Mouse (Mus musculus) midbrain, embryonic 14.5 days (tissue): Measurements from ENCODE around the gene Srpx2. TPM values are rescaled to one million over a fixed set of nuclear protein-coding genes. Genes with fewer than 3 reads are reported as not detected.

Source experiments
- ATAC-seq: fragments of 200-750 bp; cut with Nextera tagmentation; 2 replicates; pipeline ENCODE4 v1.8.0; 2017; ENCODE audit warnings: moderate number of reproducible peaks, moderate library complexity; ENCODE audit not compliant: low FRiP score, low TSS enrichment
- DNase-seq: peaks from one replicate; pipeline ENCODE4 v3.0.0-alpha.2; 2015
- H3K27ac ChIP-seq: fragments of 300-500 bp; sonication (generic); replicated peaks from 2 replicates; pipeline ENCODE4 v1.5.1; 2014; ENCODE audit warnings: mild to moderate bottlenecking, low read depth, low read length, moderate library complexity
- H3K27me3 ChIP-seq: fragments of 300-500 bp; sonication (generic); 2 replicates; pipeline ENCODE4 v1.6.1; 2014; ENCODE audit warnings: low read length, control low read depth, mixed read lengths; ENCODE audit not compliant: control insufficient read depth, insufficient read depth
- H3K36me3 ChIP-seq: fragments of 300-500 bp; sonication (generic); 2 replicates; pipeline ENCODE4 v1.6.1; 2014; ENCODE audit warnings: low read length, control low read depth; ENCODE audit not compliant: control insufficient read depth, insufficient read depth
- H3K4me1 ChIP-seq: fragments of 300-500 bp; sonication (generic); 2 replicates; pipeline ENCODE4 v1.6.1; 2014; ENCODE audit warnings: mild to moderate bottlenecking, antibody characterized with exemption, low read length, control low read depth; ENCODE audit not compliant: control insufficient read depth, insufficient read depth
- H3K4me2 ChIP-seq: fragments of 300-500 bp; sonication (generic); 2 replicates; pipeline ENCODE4 v1.6.1; 2014; ENCODE audit warnings: mild to moderate bottlenecking, low read length, moderate library complexity
- H3K4me3 ChIP-seq: fragments of 300-500 bp; sonication (generic); replicated peaks from 2 replicates; pipeline ENCODE4 v1.5.1; 2014; ENCODE audit warnings: low read depth, low read length
- H3K9ac ChIP-seq: fragments of 300-500 bp; sonication (generic); replicated peaks from 2 replicates; pipeline ENCODE4 v1.6.1; 2014; ENCODE audit warnings: mild to moderate bottlenecking, low read length, moderate library complexity
- H3K9me3 ChIP-seq: fragments of 300-500 bp; sonication (generic); 2 replicates; pipeline ENCODE4 v1.6.1; 2016; ENCODE audit warnings: low read length, control low read depth, mixed read lengths; ENCODE audit not compliant: control insufficient read depth
- WGBS: fragments of 180-500 bp; shearing (Covaris S2); extraction: QIAGEN DNeasy Blood & Tissue Kit; methylation state at CpG from one replicate; pipeline ENCODE4 v1.1.7; 2014; 5-methylcytosine and 5-hydroxymethylcytosine counted together
- polyA plus RNA-seq: library from polyadenylated mRNA; unstranded; fragments of >200 nt; fragmentation: Nextera tagmentation; extraction: Ambion mirVana; gene quantifications from 2 replicates; pipeline ENCODE4 v1.2.1, GENCODE M21; 2014

Srpx2 gene
- polyA plus RNA-seq, 1 experiment from 2014 or later = 2.0 TPM

GRCm38 (mm10) chrX:133926760-133927159, 18.5 kb downstream of the Srpx2 start:
- Histone ChIP-seq H3K27me3 (no peaks in the 10 kb centered on the region), H3K9ac (no peak overlapping the region), H3K4me3 (no peak overlapping the region), H3K4me1 (no peaks in the 10 kb centered on the region), H3K9me3 (no peaks in the 10 kb centered on the region), H3K36me3 (no peaks in the 10 kb centered on the region), H3K27ac (no peak overlapping the region), H3K4me2 (no peak overlapping the region)
- DNase-seq = no peak
- no peak for ATAC-seq
- WGBS = 74% methylated on average over 5 of the region's 5 CpGs

GRCm38 (mm10) chrX:133931302-133932013, 23.2 kb downstream of the Srpx2 start:
- no peaks in the 10 kb centered on the region for H3K36me3 ChIP-seq
- no peak overlapping the region for H3K4me2 ChIP-seq
- DNase-seq (peak; percentile 64), ATAC-seq (no peak; the same call in 1 of the 2 replicates)
- no peak overlapping the region for H3K4me3 ChIP-seq
- H3K9ac ChIP-seq = no peak overlapping the region
- WGBS = 67% methylated on average over 12 of the region's 12 CpGs
- no peaks in the 10 kb centered on the region for H3K27me3 ChIP-seq
- no peaks in the 10 kb centered on the region for H3K4me1 ChIP-seq
- H3K27ac ChIP-seq = no peak overlapping the region
- H3K9me3 ChIP-seq = no peaks in the 10 kb centered on the region

- no peaks in the 10 kb centered on the region for H3K36me3 ChIP-seq
- H3K9ac ChIP-seq = no peak overlapping the region
- no peak overlapping the region for H3K4me2 ChIP-seq
- H3K4me1 ChIP-seq = no peaks in the 10 kb centered on the region
- WGBS = 86% methylated on average over 4 of the region's 4 CpGs
- no peak for ATAC-seq
- H3K27ac ChIP-seq = no peak overlapping the region
- H3K9me3 ChIP-seq = no peaks in the 10 kb centered on the region
- no peak overlapping the region for H3K4me3 ChIP-seq
- H3K27me3 ChIP-seq = no peaks in the 10 kb centered on the region
- DNase-seq = no peak
Measured at GRCm38 (mm10) chrX:133936605-133937225, 28.5 kb downstream of the Srpx2 start.

- DNase-seq = no peak
- WGBS = 61% methylated on average over 1 of the region's 1 CpGs
- Histone ChIP-seq H3K9me3 (no peaks in the 10 kb centered on the region), H3K27me3 (no peaks in the 10 kb centered on the region), H3K9ac (no peak overlapping the region), H3K27ac (no peak overlapping the region), H3K36me3 (no peaks in the 10 kb centered on the region), H3K4me3 (no peak overlapping the region), H3K4me1 (no peaks in the 10 kb centered on the region), H3K4me2 (no peak overlapping the region)
- ATAC-seq = no peak
Measured at GRCm38 (mm10) chrX:133939561-133939960, 31.3 kb downstream of the Srpx2 start.

- no peak overlapping the region for H3K27ac ChIP-seq
- no peaks in the 10 kb centered on the region for H3K9me3 ChIP-seq
- H3K4me3 ChIP-seq = no peak overlapping the region
- no peaks in the 10 kb centered on the region for H3K27me3 ChIP-seq
- WGBS = 28% methylated on average over 3 of the region's 3 CpGs
- H3K4me2 ChIP-seq = no peak overlapping the region
- no peaks in the 10 kb centered on the region for H3K36me3 ChIP-seq
- no peak overlapping the region for H3K9ac ChIP-seq
- ATAC-seq (peak; percentile 60; the same call in 1 of the 2 replicates), DNase-seq (peak; percentile 79)
- no peaks in the 10 kb centered on the region for H3K4me1 ChIP-seq
Measured at GRCm38 (mm10) chrX:133947427-133947826, 39.2 kb downstream of the Srpx2 start.

GRCm38 (mm10) chrX:133954661-133955060, 46.4 kb downstream of the Srpx2 start:
- Histone ChIP-seq H3K27me3 (no peaks in the 10 kb centered on the region), H3K9ac (no peak overlapping the region), H3K4me2 (no peak overlapping the region), H3K4me1 (no peaks in the 10 kb centered on the region), H3K9me3 (no peaks in the 10 kb centered on the region), H3K27ac (no peak overlapping the region), H3K4me3 (no peak overlapping the region), H3K36me3 (no peaks in the 10 kb centered on the region)
- no peak for ATAC-seq
- WGBS = 77% methylated on average over 7 of the region's 7 CpGs
- peak; percentile 1 for DNase-seq

- Histone ChIP-seq H3K36me3 (no peaks in the 10 kb centered on the region), H3K9me3 (no peaks in the 10 kb centered on the region), H3K4me2 (no peak overlapping the region), H3K4me1 (no peaks in the 10 kb centered on the region), H3K9ac (no peak overlapping the region), H3K27ac (no peak overlapping the region), H3K4me3 (no peak overlapping the region), H3K27me3 (no peaks in the 10 kb centered on the region)
- WGBS = 57% methylated on average over 2 of the region's 2 CpGs
- DNase-seq = no peak
- ATAC-seq = no peak
Measured at GRCm38 (mm10) chrX:133960617-133961016, 52.4 kb downstream of the Srpx2 start.

GRCm38 (mm10) chrX:133964615-133965014, 56.4 kb downstream of the Srpx2 start:
- Histone ChIP-seq H3K9me3 (no peaks in the 10 kb centered on the region), H3K4me2 (no peak overlapping the region)
- 79% methylated on average over 2 of the region's 2 CpGs for WGBS

More at GRCm38 (mm10) chrX:133964615-133965014, 56.4 kb downstream of the Srpx2 start:
- no peaks in the 10 kb centered on the region for H3K4me1 ChIP-seq
- H3K4me3 ChIP-seq = no peak overlapping the region
- no peak overlapping the region for H3K27ac ChIP-seq
- H3K36me3 ChIP-seq = no peaks in the 10 kb centered on the region
- no peaks in the 10 kb centered on the region for H3K27me3 ChIP-seq
- DNase-seq (no peak), ATAC-seq (no peak)
- no peak overlapping the region for H3K9ac ChIP-seq
